Mouse (Mus musculus) inflammation-experienced regulatory T-cells, adult 6 months (primary cell): ENCODE data around the gene Ankrd39. TPM values are rescaled to one million over a fixed set of nuclear protein-coding genes. Genes with fewer than 3 reads are reported as not detected.
A peak's percentile ranks its signal among the peaks of the same experiment; 100 is the strongest.

Experiments
- ATAC-seq: one replicate; pipeline ENCODE4 v1.8.0; 2017
- polyA plus RNA-seq, 3 experiments: library from polyadenylated mRNA; unstranded; fragments of 100-300 nt; shearing (Covaris generic); gene quantifications; one replicate each; pipeline ENCODE4 v1.2.1; 2017

The Ankrd39 gene
- 10 to 100 TPM; 17.5 to 24.1 (median 23.2) TPM for polyA plus RNA-seq

GRCm38 (mm10) chr1:36546888-36547471 lies at the start of gene Ankrd39:
Gene Ankrd39 (minus strand): TSS chr1:36547445.
- ATAC-seq = peak; percentile 97

DNA sequence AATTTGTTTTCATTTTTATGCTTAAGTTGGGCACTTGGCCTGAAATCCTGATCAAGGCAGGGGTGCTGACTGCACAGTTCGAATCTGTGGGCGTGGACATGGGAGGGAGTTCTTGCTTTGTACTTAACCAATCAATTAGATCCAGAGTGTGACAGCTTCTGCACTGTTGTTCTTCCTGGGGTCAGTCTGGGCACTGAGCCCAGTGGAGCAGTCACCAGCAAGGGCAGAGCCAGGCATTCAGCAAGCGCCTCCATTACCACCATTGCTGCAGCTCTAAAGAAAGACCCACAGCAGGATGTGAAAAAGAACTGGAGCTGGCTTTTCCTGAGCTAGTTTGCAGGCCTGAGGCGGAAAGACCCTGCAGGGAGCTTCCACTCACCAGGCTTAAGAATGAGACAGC lies 48.9 kb upstream of the Ankrd39 start:
- no peak for ATAC-seq

- ATAC-seq = no peak
Measured at GRCm38 (mm10) chr1:36595167-36595931, 48.1 kb upstream of the Ankrd39 start.

DNA sequence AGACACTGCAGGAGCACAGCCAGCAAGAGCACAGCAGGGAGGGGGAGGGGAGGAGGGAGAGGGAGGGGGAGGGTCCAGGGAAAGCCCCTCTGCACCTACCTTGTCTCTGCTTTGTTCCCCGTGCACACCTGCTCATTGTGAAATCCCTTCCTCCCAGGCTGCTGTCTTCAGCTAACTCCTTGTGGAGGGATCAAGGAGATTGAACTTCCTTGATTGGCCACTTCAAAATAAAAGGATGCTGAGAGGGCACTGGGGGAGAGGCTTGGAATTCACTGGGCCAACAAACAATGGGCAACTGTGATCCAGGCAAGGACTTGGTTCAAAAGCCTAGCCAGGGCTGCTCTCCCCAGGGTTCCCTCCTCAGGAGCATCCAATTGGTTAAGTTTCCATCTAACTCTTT lies 45.9 kb upstream of the Ankrd39 start:
- ATAC-seq = no peak

DNA sequence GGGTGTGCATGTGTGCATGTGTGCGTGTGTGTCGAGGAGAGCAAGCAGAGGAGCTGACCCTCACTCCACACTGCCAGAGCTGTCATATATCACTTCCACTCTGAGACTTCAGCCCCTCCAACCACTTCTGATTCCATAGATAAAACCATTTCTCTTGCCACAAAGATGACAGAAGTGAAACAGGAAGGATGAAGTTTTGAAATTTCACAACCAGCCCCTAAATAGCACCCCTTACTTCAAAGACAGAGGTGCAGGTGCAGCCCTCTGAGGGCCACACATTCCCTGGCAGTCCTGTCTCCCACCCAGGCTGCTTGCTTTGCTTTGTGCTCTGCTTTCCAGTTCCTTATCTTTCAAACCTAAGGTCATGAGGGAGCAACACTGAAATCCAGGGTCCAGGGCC lies 44.2 kb upstream of the Ankrd39 start:
- ATAC-seq = no peak

DNA sequence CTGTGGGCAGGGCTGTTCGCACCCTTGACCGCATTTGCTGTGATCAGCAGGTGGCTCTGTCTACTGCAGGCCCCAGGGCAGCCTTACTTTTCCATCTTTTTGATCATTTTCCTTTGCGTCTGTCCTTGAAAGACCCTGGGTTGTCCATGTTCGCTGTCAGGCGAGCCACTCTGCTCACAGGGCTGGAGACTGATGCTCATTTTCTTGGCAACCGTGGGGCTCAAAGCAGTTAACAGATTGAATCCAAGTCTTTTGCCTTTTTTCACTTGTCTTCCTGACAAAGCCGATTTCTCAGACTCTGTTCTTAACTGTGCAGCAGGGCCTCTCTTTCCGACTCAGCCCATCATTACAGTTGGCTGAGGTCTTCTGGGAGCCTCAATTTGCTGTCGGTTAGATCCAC lies 43.4 kb upstream of the Ankrd39 start:
- no peak for ATAC-seq

DNA sequence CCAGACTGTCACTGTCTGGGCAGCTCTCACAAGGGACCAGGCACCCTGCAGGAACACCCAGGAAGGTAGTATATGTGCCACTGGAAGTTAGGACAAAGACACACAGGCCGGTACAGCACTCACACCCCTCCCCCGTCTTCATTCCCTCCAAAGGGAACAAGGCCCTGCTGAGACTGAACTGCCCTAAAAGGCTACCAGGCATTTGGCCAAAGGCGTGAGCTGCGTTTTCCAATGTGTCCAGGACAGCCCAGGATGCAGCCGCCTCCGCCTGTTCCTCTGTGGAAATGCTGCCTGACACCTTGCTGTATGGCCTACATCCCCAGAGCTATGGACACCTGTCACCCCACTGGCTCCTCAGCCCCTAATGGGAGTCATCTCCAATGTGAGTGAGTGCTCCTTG lies 42.2 kb upstream of the Ankrd39 start:
- ATAC-seq = no peak

DNA sequence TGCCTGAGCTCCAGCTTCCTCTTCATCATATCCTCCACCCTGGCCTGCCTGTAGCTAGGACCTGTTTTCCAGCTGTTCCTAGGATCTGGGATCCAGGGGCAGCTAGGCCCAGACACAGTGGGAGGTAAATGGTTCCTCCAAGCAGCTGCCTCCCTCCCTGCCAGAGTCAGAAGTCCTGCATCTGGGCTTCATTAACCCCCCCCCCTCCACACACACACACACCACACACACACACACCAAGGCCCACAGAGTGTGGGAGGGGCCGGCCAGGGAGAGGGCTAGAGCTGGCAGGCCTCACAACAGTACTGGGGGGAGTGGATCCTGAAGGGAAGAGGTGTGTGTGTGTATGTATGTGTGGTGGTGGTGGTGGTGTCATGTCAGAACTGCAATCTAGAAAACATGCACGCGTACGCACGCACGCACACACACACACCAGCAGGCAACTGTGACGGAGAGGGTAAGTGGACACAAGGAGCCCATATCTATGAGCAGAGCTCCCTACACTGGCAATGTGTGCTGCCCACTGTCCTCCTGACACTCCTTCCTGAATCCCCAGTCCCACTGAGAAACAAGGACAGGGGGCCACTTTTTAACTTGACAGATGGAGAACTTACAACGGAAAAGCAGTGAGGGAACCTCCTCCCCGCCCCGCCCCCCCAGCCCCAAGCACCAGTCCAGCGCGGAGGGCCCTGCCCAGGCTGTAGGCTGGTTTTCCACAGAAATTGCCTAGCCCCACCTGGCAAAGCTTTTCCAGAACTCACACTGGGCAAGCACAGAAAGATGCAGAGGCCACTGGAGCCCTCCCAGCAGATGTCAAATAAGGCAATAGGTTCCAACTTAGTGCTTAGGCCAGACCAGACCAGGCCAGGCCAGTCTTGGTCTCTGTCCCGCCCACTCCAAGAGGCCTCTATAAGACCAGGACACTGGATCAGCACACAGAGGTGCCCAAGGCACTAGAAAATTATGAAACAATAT lies 41.5 kb upstream of the Ankrd39 start:
- ATAC-seq = no peak

- no peak for ATAC-seq
Measured at GRCm38 (mm10) chr1:36587860-36588259, 40.6 kb upstream of the Ankrd39 start.

DNA sequence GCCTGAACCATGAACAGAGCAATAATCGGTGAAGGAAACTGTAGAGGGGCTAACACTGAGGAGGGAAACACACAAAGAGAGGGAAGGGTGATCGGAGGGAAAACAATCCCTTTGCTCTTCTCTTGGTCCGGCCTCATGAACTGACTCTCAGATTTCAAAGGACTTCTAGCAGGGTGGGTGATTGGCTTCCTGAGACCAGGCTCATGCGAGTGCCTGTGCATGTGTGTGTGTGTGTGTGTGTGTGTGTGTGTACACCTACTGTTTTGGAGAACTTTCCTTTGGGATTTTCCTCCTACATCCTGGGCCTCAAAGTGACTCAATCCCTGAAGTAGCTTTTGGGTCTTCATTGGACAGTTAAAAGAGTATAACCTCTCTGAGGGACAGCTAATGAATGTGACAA lies 39.0 kb upstream of the Ankrd39 start:
- ATAC-seq = no peak

GRCm38 (mm10) chr1:36583408-36584116 lies 36.3 kb upstream of the Ankrd39 start:
- no peak for ATAC-seq

DNA sequence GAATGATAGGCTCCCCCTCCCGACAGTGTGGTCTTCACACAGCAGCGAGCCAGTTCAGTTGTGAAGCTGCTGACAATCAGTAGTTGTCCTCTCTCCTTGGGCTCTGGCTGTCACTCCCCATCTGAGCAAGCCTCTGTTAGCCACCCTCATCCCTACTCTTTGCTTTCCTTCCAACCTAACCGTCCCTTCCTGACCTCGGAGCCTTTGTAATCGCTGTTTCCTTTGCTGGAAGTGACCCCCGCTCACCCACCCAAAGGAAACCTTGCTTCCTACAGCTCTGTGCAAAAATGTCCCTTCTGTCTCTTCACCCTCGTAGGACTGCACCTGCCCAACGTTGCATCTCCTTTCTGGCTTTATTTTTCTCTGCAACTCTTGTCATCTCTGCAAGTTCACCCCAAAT lies 35.0 kb upstream of the Ankrd39 start:
- no peak for ATAC-seq

DNA sequence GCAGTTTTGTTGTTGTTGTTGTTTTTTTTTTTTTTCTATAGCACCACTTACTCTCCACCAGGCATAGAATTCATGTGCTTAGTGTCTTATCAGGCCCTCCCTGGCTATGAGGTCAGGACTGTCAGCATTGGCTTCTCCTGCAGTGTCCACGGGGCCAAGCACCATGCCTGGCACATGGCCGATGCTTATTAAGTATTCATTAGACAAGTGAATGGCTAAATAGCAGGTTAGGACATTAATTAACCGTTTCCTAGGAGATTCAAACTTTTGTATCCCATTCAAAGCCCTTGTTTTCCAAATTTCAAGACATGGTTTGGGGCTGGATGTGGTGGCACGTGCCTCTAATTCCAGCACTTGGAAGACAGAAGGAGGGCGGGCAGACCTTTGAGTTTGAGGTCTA lies 34.0 kb upstream of the Ankrd39 start:
- ATAC-seq = no peak

GRCm38 (mm10) chr1:36580384-36581207 lies 33.4 kb upstream of the Ankrd39 start:
- ATAC-seq = no peak

DNA sequence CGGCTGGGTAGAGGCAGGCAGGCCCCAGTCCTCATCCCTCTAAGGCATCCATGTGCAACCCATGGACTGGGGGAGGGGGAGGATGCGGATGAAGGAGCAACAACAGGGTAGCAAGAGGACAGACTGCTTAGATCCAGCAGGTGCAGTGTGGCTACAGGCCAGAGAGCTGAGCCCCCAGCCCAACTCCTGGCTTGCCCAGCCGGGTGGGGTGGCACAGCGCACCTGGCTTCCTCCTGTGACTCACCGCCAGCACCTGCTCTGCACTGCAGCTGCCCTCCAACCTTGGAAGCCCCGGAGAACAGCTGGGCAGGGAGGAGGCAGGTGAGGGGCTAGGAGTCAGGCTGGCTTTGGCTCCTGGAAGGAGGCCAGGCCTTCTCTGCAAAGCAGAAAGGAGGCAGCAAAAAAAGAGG lies 32.7 kb upstream of the Ankrd39 start:
- ATAC-seq = no peak

- no peak for ATAC-seq
Measured at GRCm38 (mm10) chr1:36576991-36577675, 29.9 kb upstream of the Ankrd39 start.

DNA sequence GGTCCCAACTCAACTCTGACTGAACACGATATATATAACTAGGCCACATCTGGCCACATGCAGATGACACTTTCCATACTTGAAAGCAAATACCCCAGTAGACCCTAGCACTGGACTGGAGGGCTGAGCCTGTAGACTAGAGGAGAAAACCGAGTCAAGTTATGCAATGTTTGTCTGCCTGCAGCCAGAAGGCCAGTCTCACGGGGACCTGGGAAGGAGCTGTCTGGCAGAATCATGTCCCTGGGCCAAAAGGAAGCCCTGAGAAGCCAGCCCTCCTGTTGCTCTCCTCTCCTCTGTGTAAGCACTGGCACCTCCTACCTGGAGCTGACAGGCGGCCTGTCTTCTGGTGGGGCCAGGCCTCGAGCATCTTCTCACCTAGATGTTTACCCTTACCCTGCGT lies 28.1 kb upstream of the Ankrd39 start:
- no peak for ATAC-seq

DNA sequence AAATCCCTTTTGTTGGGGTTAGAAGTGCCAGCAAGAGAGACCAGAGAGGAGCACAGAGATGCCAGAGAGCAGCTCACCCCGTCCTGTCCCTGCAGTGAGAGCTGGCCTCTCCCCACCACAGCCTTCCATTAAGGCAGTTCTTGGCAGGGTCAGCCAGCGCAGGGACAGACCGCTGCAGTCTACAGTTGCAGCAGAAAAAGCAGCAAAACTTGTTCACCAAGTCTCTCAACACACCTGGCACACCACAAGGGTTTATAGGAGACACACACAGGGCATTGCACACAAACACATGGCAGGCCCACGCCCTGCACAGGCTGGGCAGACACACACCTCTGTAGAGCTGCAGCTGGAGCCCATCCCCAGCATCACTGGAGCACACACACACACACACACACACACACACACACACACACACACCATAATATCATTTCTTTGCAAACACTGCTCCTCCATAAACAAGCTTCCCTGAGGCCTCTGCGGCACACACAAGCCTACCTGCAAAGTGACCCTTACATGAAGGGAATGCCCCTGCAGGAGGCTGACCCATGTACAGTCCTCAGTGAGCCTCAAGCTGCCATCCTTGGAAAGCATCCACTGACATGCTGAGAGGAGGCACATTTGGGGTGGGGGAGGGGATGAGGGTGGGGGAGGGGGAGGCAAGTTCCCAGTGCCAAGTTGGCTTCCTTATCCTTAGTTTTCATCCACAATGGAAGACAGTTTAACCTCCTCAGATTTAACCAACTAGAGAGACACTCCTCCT lies 27.1 kb upstream of the Ankrd39 start:
- ATAC-seq = no peak

- no peak for ATAC-seq
Measured at GRCm38 (mm10) chr1:36573524-36573923, 26.3 kb upstream of the Ankrd39 start.

DNA sequence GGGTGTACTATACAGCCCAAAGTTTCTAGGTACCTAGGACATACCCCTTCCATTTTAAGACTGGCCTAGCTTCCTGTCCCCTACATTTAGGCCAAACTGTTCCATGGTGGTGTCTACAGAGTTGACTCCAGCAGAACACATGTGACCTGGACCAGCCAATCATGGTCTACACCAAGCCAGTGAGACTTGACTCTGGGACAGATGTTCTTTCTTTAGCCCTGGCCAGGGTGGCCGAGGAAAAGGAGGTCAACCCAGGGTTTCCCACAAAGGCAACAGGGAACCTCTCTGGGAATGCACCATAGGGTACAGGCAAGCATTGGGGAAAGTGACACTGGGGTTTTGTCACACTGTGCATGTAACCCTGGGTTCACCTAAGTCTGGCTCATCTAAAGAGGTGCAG lies 25.5 kb upstream of the Ankrd39 start:
- ATAC-seq = no peak
